Mouse (Mus musculus) liver, embryonic 14.5 days (tissue): ENCODE measurements around the gene Iffo1.

Experiments used
- CTCF ChIP-seq: IDR thresholded peaks from 2 replicates; pipeline ENCODE4 v1.5.1; 2016; ENCODE audit warnings: antibody characterized with exemption, low read depth, control low read depth
- EP300 ChIP-seq: IDR thresholded peaks from 2 replicates; pipeline ENCODE4 v1.6.1; 2016; ENCODE audit warnings: antibody characterized with exemption, low read depth

DNA sequence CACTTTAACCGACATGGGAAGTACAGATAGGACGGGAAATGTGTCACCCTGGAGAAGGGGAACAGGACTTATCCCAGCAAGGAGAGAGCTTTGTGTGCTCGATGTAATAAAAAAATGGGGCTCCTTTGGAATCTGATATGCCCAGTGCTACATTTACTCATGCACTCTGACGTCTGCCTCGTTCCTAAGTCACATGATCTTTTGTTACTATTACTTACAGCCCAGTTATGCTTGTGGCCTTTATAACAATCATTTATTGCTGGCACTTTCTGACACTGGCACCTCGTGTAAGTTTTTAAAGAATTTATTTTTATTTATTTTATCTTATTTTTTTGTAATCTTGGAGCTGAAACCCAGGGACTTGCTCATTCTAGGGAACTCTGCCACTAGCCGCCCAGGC is 48.3 kb downstream of the Iffo1 start:
- no peak for TF ChIP-seq CTCF
- TF ChIP-seq EP300 = no peak
